Mouse (Mus musculus) erythroblast, embryonic 14.5 days (primary cell): ENCODE measurements around the gene Agap1. TPM values are rescaled to one million over a fixed set of nuclear protein-coding genes. Genes with fewer than 3 reads are reported as not detected.

Experiments used
- H3K27me3 ChIP-seq: 2 replicates; pipeline ENCODE4 v1.6.1; 2012; ENCODE audit warnings: inconsistent platforms; ENCODE audit not compliant: control insufficient read depth
- H3K36me3 ChIP-seq: 2 replicates; pipeline ENCODE4 v1.6.1; 2012; ENCODE audit warnings: mild to moderate bottlenecking, inconsistent platforms; ENCODE audit not compliant: control insufficient read depth
- H3K4me1 ChIP-seq: 2 replicates; pipeline ENCODE4 v1.6.1; 2012; ENCODE audit warnings: inconsistent platforms; ENCODE audit not compliant: control insufficient read depth
- H3K4me3 ChIP-seq: replicated peaks from 2 replicates; pipeline ENCODE3; 2012; ENCODE audit warnings: moderate library complexity, mild to moderate bottlenecking, inconsistent platforms
- H3K9me3 ChIP-seq: 2 replicates; pipeline ENCODE4 v1.6.1; 2012; ENCODE audit warnings: low read length, inconsistent platforms, mixed read lengths; ENCODE audit not compliant: control insufficient read depth
- GATA1 ChIP-seq: IDR thresholded peaks from 2 replicates; pipeline ENCODE4 v1.6.1; 2012; ENCODE audit warnings: low read length, inconsistent platforms, mixed read lengths
- TAL1 ChIP-seq: IDR thresholded peaks from 3 replicates; pipeline ENCODE4 v1.6.1; 2012; ENCODE audit warnings: low read length, inconsistent platforms, mixed read lengths
- polyA plus RNA-seq: library from polyadenylated mRNA; stranded (reverse); fragments of >175 nt; gene quantifications from 2 replicates; pipeline ENCODE4 v1.2.3, GENCODE M21; 2012

Agap1 gene
- 0.09 and 0.14 TPM in 2 replicates for polyA plus RNA-seq

DNA sequence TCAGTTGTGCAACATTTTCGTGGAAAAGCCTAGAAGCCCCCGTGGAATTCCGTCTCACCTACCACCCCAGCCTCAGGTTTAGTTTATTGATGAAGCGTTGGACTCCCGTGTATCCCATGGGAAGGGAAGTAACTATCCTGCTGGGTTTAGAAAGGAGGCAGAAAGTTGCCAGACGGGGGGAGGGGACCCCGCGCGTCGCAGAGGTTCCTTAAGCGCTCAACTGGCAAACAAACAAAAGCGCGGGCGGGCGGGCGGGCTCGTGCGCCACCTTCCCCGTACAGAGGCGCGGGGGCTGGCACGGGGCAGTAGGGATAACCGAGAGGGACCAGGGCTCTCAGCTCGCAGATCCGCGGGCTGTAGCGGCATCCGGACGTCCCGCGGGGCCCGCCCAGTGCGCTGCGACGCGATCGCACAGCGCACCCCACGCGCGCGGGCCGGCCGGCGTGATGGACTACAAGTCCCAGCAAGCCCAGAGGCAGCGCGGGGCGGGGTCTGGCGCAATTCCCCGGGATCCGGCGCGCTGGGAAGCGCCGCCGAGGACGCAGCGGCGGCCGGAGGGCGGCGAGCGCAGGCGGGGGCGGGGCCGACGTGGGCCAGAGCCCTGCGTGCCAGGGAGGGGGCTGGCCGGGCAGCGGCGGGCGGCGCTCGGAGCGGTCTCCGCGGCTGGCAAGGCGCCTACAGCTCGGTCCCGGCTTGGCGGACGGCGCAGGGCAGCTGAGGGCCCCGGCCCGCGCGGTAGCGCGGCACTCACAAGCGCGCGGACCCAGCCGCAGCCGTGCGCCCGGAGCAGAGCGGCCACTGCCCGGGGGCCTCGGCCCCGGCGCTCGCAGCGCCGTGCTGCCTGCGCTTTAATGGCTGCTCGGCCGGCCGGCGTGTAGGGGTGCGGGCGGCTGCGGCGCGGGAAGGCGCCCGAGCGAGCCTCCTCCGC is at the start of gene Agap1:
Gene Agap1, plus strand, starts transcription at position 611 of the 928 bp plus-strand sequence.
- peaks cover 45% of the 10 kb centered on the region for H3K27me3 ChIP-seq
- H3K4me1 ChIP-seq: peaks cover 6% of the 10 kb centered on the region
- peak within 1 kb of the TSS; percentile 63 for H3K4me3 ChIP-seq
- peaks cover 5% of the 10 kb centered on the region; the same call in 1 of the 2 replicates for H3K9me3 ChIP-seq
- H3K36me3 ChIP-seq: no peaks in the 10 kb centered on the region
- no peak for TF ChIP-seq GATA1
- TF ChIP-seq TAL1: no peak

DNA sequence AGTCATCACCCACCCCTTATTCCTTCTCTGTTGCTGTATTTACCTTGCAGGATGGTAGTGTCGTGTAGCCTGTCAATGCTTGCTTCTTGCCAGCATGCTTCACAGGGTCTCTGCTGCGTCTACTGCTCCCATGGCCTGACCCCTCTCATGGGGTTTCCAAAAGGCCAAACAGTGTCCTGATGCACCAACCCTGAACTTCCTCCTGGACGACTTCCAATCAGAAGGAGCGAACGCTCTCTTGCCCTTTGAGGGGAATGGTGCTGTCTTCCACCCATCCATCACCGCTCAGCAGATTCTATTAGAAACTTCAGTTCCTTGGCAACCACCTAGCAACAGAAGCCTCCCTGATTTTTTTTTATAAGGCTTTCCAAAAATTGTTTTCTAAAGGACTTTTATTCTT is 48.6 kb upstream of the Agap1 start:
- no peaks in the 10 kb centered on the region for H3K4me1 ChIP-seq
- H3K9me3 ChIP-seq: peaks cover 21% of the 10 kb centered on the region
- H3K36me3 ChIP-seq: no peaks in the 10 kb centered on the region
- H3K4me3 ChIP-seq: no peak overlapping the region
- TF ChIP-seq TAL1 (no peak), GATA1 (no peak)
- H3K27me3 ChIP-seq: no peaks in the 10 kb centered on the region

DNA sequence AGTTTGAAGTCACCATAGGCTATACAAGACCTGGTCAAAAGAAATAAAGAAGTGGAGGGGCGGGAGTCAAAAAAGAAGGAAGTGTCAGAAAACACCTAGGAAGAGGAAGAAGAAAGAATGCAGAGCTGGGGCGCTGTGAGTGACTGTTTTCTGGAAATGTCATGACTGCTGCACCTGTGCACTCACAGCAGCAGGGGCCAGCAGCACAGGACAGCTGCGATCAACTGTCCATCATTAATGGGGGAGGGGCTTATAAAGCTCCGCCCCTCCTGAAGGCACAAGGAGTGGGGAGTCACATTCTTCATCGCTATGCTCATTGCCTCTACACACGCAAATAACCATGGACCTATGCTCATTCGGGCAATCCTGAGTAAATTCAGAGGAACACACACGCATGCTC is 46.6 kb upstream of the Agap1 start:
- Histone ChIP-seq H3K9me3 (peaks cover 21% of the 10 kb centered on the region), H3K27me3 (no peaks in the 10 kb centered on the region), H3K36me3 (no peaks in the 10 kb centered on the region), H3K4me1 (no peaks in the 10 kb centered on the region), H3K4me3 (no peak overlapping the region)
- TF ChIP-seq GATA1: no peak
- TF ChIP-seq TAL1: no peak

DNA sequence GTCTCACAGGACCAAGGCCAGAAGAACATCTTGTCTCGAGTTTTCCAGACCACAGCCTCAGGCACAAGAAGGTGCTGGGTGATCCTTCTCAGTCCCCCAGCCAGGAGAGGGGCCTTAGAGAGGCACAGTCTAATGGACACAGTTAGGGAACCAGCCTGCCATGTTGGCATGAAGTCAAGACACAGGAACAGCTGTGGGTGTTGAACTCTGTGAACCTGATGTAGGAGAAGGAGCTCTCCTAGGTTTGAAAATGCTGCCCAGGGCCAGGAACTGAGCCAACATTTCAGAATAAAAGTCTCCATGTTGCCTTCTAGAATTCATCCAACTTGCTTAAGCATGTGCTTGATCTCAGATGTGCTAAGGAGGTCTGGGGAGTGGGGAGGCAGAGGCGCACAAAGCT is 41.5 kb upstream of the Agap1 start:
- Histone ChIP-seq H3K27me3 (no peaks in the 10 kb centered on the region), H3K9me3 (peaks cover 4% of the 10 kb centered on the region), H3K36me3 (no peaks in the 10 kb centered on the region), H3K4me1 (no peaks in the 10 kb centered on the region), H3K4me3 (no peak overlapping the region)
- TF ChIP-seq TAL1 (no peak), GATA1 (no peak)

DNA sequence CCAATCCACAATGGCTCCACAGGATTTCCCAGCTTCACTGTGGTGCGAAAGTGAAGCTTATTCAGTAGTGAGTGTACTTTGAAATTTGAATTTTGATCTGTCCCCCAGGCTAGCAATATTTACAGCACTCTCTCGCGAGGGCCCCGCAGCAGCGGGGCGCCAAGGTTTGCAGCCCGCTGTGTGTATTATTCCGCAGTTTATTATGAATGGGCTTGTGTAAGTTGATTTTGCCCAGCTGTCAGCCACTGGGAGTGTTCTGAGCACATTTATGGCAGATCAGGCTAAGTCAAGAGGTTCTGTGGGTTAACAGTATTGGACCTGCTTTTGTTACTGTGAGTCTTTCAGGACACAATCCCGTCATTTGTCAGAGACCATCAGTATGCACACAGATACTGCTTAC is 40.0 kb upstream of the Agap1 start:
- Histone ChIP-seq H3K27me3 (no peaks in the 10 kb centered on the region), H3K4me3 (no peak overlapping the region), H3K36me3 (no peaks in the 10 kb centered on the region), H3K9me3 (no peaks in the 10 kb centered on the region), H3K4me1 (no peaks in the 10 kb centered on the region)
- TF ChIP-seq GATA1 (no peak), TAL1 (no peak)

DNA sequence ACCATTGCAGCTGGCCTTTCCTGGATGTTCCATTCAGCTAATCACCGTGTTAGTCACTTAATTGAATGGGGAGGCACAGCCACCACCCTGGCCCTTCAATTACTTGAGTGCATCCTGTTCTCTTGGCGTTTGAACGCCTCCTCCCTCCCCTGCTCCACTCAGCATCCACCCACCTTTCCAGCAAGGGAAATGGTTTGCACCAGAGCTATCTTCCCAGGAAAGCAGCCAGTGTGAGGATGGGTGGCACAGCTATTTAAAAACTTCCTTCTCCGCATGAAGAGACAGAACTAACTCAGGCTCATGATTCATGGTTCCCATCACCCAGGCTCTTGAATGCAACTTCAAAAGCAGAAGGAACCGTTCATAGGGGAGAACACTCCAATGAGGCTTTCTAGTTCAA is 37.7 kb upstream of the Agap1 start:
- Histone ChIP-seq H3K27me3 (no peaks in the 10 kb centered on the region), H3K4me1 (no peaks in the 10 kb centered on the region), H3K9me3 (no peaks in the 10 kb centered on the region), H3K4me3 (no peak overlapping the region), H3K36me3 (no peaks in the 10 kb centered on the region)
- no peak for TF ChIP-seq GATA1
- no peak for TF ChIP-seq TAL1

DNA sequence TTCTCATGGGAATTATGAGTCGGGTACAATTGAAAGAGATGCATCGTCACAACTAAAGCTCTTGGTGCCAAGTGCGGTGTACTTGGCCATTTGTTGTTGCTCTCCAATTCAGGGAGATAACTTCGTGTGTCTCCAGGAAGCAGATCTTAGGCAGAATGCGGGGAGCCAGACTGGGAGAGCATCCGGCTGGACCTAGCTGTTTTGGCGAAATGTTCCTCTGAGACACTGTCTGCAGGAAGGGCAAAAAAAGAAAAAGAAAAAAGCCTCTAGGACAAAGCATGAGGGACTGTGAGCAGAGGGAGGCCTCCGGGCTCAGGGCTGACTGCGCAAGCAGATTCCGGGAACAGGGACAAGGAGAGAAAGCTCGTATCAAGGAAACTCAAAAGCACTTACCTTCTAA is 34.0 kb upstream of the Agap1 start:
- H3K36me3 ChIP-seq: no peaks in the 10 kb centered on the region
- H3K27me3 ChIP-seq: no peaks in the 10 kb centered on the region
- TF ChIP-seq TAL1: no peak
- TF ChIP-seq GATA1: no peak
- no peaks in the 10 kb centered on the region for H3K9me3 ChIP-seq
- no peak overlapping the region for H3K4me3 ChIP-seq
- H3K4me1 ChIP-seq: no peaks in the 10 kb centered on the region

DNA sequence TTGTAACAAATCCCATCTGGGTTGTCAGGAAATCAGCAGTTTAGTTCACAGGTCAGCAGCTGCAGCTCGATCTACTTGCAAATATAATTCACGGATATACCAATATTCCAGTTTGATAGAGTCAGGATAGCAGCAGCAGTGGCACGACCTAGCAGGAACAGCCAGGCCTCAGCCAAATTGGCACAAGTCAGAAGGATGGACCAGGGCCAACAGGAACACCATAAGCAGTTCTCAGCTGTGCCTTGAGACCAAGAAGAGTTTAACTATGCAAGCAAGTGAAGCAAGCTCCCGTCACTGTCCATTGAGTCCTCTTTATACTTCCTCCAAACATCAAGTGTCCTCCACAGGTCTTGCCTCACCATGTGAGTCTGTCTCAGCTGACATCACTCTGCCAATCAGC is 33.2 kb upstream of the Agap1 start:
- no peak overlapping the region for H3K4me3 ChIP-seq

DNA sequence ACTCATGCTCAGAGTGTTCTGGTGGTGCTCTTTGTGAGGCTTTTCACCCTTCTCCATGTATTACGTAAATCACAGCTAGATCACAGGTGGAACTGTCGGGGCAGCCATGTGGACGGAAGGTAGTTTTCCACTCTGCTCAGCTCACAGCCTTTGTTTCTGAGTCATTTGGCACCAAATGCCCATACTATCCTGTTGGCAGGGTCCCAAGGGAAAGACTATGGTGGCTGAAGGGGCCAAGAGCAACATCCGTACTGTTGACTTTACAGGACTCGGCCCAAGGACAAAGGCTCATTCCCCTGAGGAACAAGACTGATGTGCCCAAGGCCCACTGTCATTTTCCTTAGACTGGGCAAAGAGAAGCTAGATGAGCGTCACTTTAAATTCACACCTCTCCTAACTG is 30.0 kb upstream of the Agap1 start:
- H3K36me3 ChIP-seq: no peaks in the 10 kb centered on the region
- H3K9me3 ChIP-seq: no peaks in the 10 kb centered on the region
- no peak overlapping the region for H3K4me3 ChIP-seq
- TF ChIP-seq TAL1: no peak
- no peak for TF ChIP-seq GATA1
- no peaks in the 10 kb centered on the region for H3K4me1 ChIP-seq
- no peaks in the 10 kb centered on the region for H3K27me3 ChIP-seq

More for the DNA sequence above, 33.2 kb upstream of the Agap1 start:
- H3K27me3 ChIP-seq: no peaks in the 10 kb centered on the region
- no peaks in the 10 kb centered on the region for H3K36me3 ChIP-seq
- no peaks in the 10 kb centered on the region for H3K4me1 ChIP-seq
- TF ChIP-seq TAL1: no peak
- no peak for TF ChIP-seq GATA1
- H3K9me3 ChIP-seq: no peaks in the 10 kb centered on the region
